Mouse (Mus musculus) MEL (cell line): Measurements from ENCODE around the gene Hacl1. TPM values are rescaled to one million over a fixed set of nuclear protein-coding genes. Genes with fewer than 3 reads are reported as not detected.

Source experiments
- DNase-seq: peaks from one replicate; pipeline ENCODE4 v3.0.0; 2011; ENCODE audit warnings: low read depth, low spot score
- H3K27ac ChIP-seq: 2 replicates; pipeline ENCODE4 v1.5.1; 2012; ENCODE audit warnings: low read depth, mild to moderate bottlenecking, control low read depth, low read length, moderate library complexity; ENCODE audit not compliant: control insufficient read depth
- H3K27me3 ChIP-seq, 2 experiments: fragments of 150-350 bp in 1 of 2; sonication (generic) in 1 of 2; 2 replicates each; pipeline ENCODE4 v1.6.1; 2012; ENCODE audit warnings: low read length in 2 of 2, mild to moderate bottlenecking in 2 of 2, improper control_type of control experiment in 1 of 2, moderate library complexity in 1 of 2; ENCODE audit not compliant: insufficient read depth in 2 of 2, control insufficient read depth in 1 of 2
- H3K36me3 ChIP-seq, 2 experiments: 2 replicates each; pipeline ENCODE4 v1.6.1; 2012 to 2014; ENCODE audit warnings: low read length in 2 of 2, improper control_type of control experiment in 1 of 2, inconsistent platforms in 1 of 2, mild to moderate bottlenecking in 1 of 2; ENCODE audit not compliant: insufficient read depth in 2 of 2, control insufficient read depth in 1 of 2
- H3K4me1 ChIP-seq, 2 experiments: fragments of 150-350 bp in 1 of 2; sonication (generic) in 1 of 2; 2 replicates each; pipeline ENCODE4 v1.6.1; 2012; ENCODE audit warnings: low read length in 2 of 2, improper control_type of control experiment in 1 of 2, mild to moderate bottlenecking in 1 of 2; ENCODE audit not compliant: insufficient read depth in 2 of 2, control insufficient read depth in 1 of 2
- H3K4me3 ChIP-seq, 2 experiments: fragments of 150-350 bp in 1 of 2; sonication (generic) in 1 of 2; 2 replicates each; pipeline ENCODE4 v1.5.1; 2012; ENCODE audit warnings: low read depth in 2 of 2, low read length in 2 of 2, mild to moderate bottlenecking in 2 of 2, moderate library complexity in 2 of 2, control low read depth in 1 of 2, improper control_type of control experiment in 1 of 2; ENCODE audit not compliant: control insufficient read depth in 1 of 2, insufficient read depth in 1 of 2
- H3K79me2 ChIP-seq: 2 replicates; pipeline ENCODE4 v1.6.1; 2012; ENCODE audit warnings: mild to moderate bottlenecking, low read length, moderate library complexity; ENCODE audit not compliant: control insufficient read depth, poor library complexity, insufficient read depth
- H3K9ac ChIP-seq: 2 replicates; pipeline ENCODE4 v1.6.1; 2012; ENCODE audit warnings: low read depth, mild to moderate bottlenecking, control low read depth, low read length, moderate library complexity; ENCODE audit not compliant: control insufficient read depth, poor library complexity, severe bottlenecking
- H3K9me3 ChIP-seq: fragments of 150-350 bp; sonication (generic); replicated peaks from 2 replicates; pipeline ENCODE4 v1.6.1; 2012; ENCODE audit warnings: mild to moderate bottlenecking, low read length, improper control_type of control experiment, moderate library complexity; ENCODE audit not compliant: insufficient read depth
- CHD2 ChIP-seq: IDR thresholded peaks from 2 replicates; pipeline ENCODE4 v1.6.1; 2011; ENCODE audit warnings: low read length, improper control_type of control experiment
- CTCF ChIP-seq, 3 experiments: IDR thresholded peaks in 2 of 3; conservative IDR thresholded peaks in 1 of 3; 2 replicates each; pipeline ENCODE4 v1.5.1; 2011 to 2012; ENCODE audit warnings: low read length in 3 of 3, low read depth in 2 of 3, mild to moderate bottlenecking in 2 of 3, improper control_type of control experiment in 1 of 3, inconsistent platforms in 1 of 3, mixed read lengths in 1 of 3, moderate library complexity in 1 of 3; ENCODE audit not compliant: control insufficient read depth in 1 of 3, insufficient read depth in 1 of 3, poor library complexity in 1 of 3, severe bottlenecking in 1 of 3
- E2F4 ChIP-seq: IDR thresholded peaks from 2 replicates; pipeline ENCODE4 v1.6.1; 2011; ENCODE audit warnings: low read depth, low read length, improper control_type of control experiment, borderline replicate concordance
- EP300 ChIP-seq, 2 experiments: IDR thresholded peaks; 2 replicates each; pipeline ENCODE4 v1.6.1; 2011; ENCODE audit warnings: improper control_type of control experiment in 2 of 2, low read length in 2 of 2, low read depth in 1 of 2, mild to moderate bottlenecking in 1 of 2
- ETS1 ChIP-seq: IDR thresholded peaks from 2 replicates; pipeline ENCODE4 v1.6.1; 2012; ENCODE audit warnings: low read depth, mild to moderate bottlenecking, inconsistent platforms, low read length, improper control_type of control experiment, moderate library complexity
- GABPA ChIP-seq: IDR thresholded peaks from 2 replicates; pipeline ENCODE4 v1.6.1; 2012; ENCODE audit warnings: low read depth, mild to moderate bottlenecking, inconsistent platforms, low read length, improper control_type of control experiment, moderate library complexity
- HCFC1 ChIP-seq: IDR thresholded peaks from 2 replicates; pipeline ENCODE4 v1.6.1; 2012; ENCODE audit warnings: low read depth, mild to moderate bottlenecking, inconsistent platforms, low read length, improper control_type of control experiment, moderate library complexity
- JUND ChIP-seq: IDR thresholded peaks from 2 replicates; pipeline ENCODE4 v1.6.1; 2011; ENCODE audit warnings: low read depth, mild to moderate bottlenecking, improper control_type of control experiment, low read length
- MAFK ChIP-seq: IDR thresholded peaks from 2 replicates; pipeline ENCODE4 v1.6.1; 2011; ENCODE audit warnings: low read depth, mild to moderate bottlenecking, low read length, improper control_type of control experiment, borderline replicate concordance
- MAX ChIP-seq: IDR thresholded peaks from 2 replicates; pipeline ENCODE4 v1.6.1; 2011; ENCODE audit warnings: low read length, improper control_type of control experiment
- MAZ ChIP-seq: IDR thresholded peaks from 2 replicates; pipeline ENCODE4 v1.6.1; 2012; ENCODE audit warnings: low read depth, mild to moderate bottlenecking, inconsistent platforms, low read length, improper control_type of control experiment
- MEF2A ChIP-seq: IDR thresholded peaks from 2 replicates; pipeline ENCODE4 v1.6.1; 2014; ENCODE audit warnings: low read depth, mild to moderate bottlenecking, inconsistent platforms, low read length, improper control_type of control experiment; ENCODE audit not compliant: poor library complexity, insufficient replicate concordance, severe bottlenecking; ENCODE audit errors: extremely low read depth
- MXI1 ChIP-seq: IDR thresholded peaks from 2 replicates; pipeline ENCODE4 v1.6.1; 2011; ENCODE audit warnings: mild to moderate bottlenecking, low read depth, low read length, improper control_type of control experiment
- POLR2A ChIP-seq, 2 experiments: IDR thresholded peaks; 2 replicates each; pipeline ENCODE4 v1.6.1; 2011 to 2012; ENCODE audit warnings: low read length in 2 of 2, mild to moderate bottlenecking in 2 of 2, control low read depth in 1 of 2, improper control_type of control experiment in 1 of 2, low read depth in 1 of 2, moderate library complexity in 1 of 2; ENCODE audit not compliant: control insufficient read depth in 1 of 2, insufficient read depth in 1 of 2, poor library complexity in 1 of 2
- RAD21 ChIP-seq: IDR thresholded peaks from 2 replicates; pipeline ENCODE4 v1.6.1; 2011; ENCODE audit warnings: mild to moderate bottlenecking, low read depth, low read length, improper control_type of control experiment
- SIN3A ChIP-seq: IDR thresholded peaks from 2 replicates; pipeline ENCODE4 v1.6.1; 2012; ENCODE audit warnings: low read length, improper control_type of control experiment, inconsistent platforms
- SMC3 ChIP-seq: IDR thresholded peaks from 2 replicates; pipeline ENCODE4 v1.6.1; 2011; ENCODE audit warnings: low read depth, low read length, improper control_type of control experiment
- TCF12 ChIP-seq: IDR thresholded peaks from 2 replicates; pipeline ENCODE4 v1.6.1; 2014; ENCODE audit warnings: low read depth, mild to moderate bottlenecking, inconsistent platforms, low read length, improper control_type of control experiment, moderate library complexity
- USF2 ChIP-seq, 2 experiments: IDR thresholded peaks; 2 replicates each; pipeline ENCODE4 v1.6.1; 2011 to 2012; ENCODE audit warnings: improper control_type of control experiment in 2 of 2, low read length in 2 of 2, borderline replicate concordance in 1 of 2, inconsistent platforms in 1 of 2, low read depth in 1 of 2, mild to moderate bottlenecking in 1 of 2; ENCODE audit not compliant: insufficient read depth in 1 of 2
- ZC3H11A ChIP-seq: IDR thresholded peaks from 2 replicates; pipeline ENCODE4 v1.6.1; 2012; ENCODE audit warnings: low read depth, mild to moderate bottlenecking, inconsistent platforms, low read length, improper control_type of control experiment
- ZKSCAN1 ChIP-seq: IDR thresholded peaks from 2 replicates; pipeline ENCODE4 v1.6.1; 2012; ENCODE audit warnings: low read depth, mild to moderate bottlenecking, inconsistent platforms, low read length, improper control_type of control experiment, moderate library complexity
- ZNF384 ChIP-seq: IDR thresholded peaks from 2 replicates; pipeline ENCODE4 v1.6.1; 2012; ENCODE audit warnings: low read depth, mild to moderate bottlenecking, inconsistent platforms, low read length, improper control_type of control experiment
- polyA plus RNA-seq, 2 experiments: library from polyadenylated mRNA; stranded (reverse) in 1 of 2; unstranded in 1 of 2; fragments of >175 nt in 1 of 2; fragments of >200 nt in 1 of 2; gene quantifications; 2 replicates each; pipeline versions ENCODE4 v1.2.1 to v1.2.4; 2012; ENCODE audit warnings: low replicate concordance in 2 of 2, low read depth in 1 of 2; ENCODE audit not compliant: insufficient read length in 2 of 2, insufficient read depth in 1 of 2, missing spikeins in 1 of 2
- total RNA-seq: library from RNA; depleted of rRNA; stranded (reverse); fragments of 300-350 nt; gene quantifications from 2 replicates; pipeline ENCODE4 v1.2.3, GENCODE M21; 2012

Gene Hacl1
- total and polyA plus RNA-seq, 3 experiments: 7.7 to 13.3 TPM; not detected in 1

DNA sequence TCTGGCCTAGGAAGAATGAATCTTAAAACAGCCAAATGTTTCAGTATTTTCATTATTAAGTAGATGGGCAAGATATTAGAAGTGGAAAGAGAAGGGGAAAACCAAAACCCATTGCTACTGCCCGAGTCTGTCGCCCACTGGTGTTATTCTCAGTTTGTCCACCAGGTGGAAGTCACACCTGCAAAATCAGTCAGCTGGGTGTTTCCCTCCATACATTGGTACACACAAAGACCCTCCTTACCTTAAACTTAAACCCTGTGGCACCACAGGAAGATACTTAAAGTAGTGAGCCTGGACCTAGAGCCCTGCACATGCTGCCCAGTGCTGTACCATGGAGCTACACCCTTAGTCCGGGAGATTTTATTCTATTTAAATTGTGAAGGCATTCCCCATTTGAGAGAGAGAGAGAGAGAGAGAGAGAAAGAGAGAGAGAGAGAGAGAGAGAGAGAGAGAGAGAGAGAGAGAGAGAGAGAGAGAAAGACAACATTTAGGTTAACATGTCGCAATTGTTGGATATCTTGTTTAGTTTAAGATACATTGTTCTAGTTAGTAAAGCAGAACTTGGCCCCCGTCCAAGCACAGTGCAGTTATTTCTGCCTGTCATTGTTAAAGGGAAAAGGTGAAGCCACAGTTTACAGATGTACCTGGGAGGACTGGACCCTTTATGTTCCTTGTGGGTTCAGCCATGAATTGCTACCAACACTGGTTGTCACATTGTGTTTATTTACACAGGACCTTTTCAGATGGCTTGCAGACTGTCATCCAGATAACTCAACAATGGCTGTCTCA is 16.0 kb upstream of the Hacl1 start:
- Histone ChIP-seq H3K9me3 (no peaks in the 10 kb centered on the region), H3K9ac (peak overlapping the region; percentile 53), H3K36me3 (peaks cover 0 to 33% of the 10 kb centered on the region in 2 experiments; a peak in 2 of 4 replicates), H3K4me3 (peak overlapping the region; percentile 24 to 29; a peak in 2 of 4 replicates), H3K27me3 (no peaks in the 10 kb centered on the region), H3K4me1 (peaks cover 13 to 34% of the 10 kb centered on the region in 2 experiments), H3K27ac (peak overlapping the region; percentile 72), H3K79me2 (peaks cover 7% of the 10 kb centered on the region)
- peak; percentile 68 for TF ChIP-seq SIN3A
- TF ChIP-seq EP300 (IDR thresholded peaks at IDR 0.05; ENCODE audit: low read depth in 1 of 2, low read length in 2 of 2): peak in 1 of 2 experiments; percentile 16; a peak in 1 of 4 replicates
- TF ChIP-seq RAD21: peak; percentile 97
- TF ChIP-seq ETS1: 0 out of 2 replicates have a peak, but pooled peaks have one; percentile 30
- peak; percentile 92 for TF ChIP-seq JUND
- no peak for TF ChIP-seq MEF2A
- 0 out of 2 replicates have a peak, but pooled peaks have one; percentile 25 for TF ChIP-seq ZNF384
- TF ChIP-seq TCF12: 0 out of 2 replicates have a peak, but pooled peaks have one; percentile 20
- TF ChIP-seq SMC3: peak; percentile 95
- peak; percentile 70; the same call in 1 of the 2 replicates for TF ChIP-seq MAZ
- peak; percentile 95 for TF ChIP-seq ZC3H11A
- TF ChIP-seq MXI1: no peak
- no peak for TF ChIP-seq GABPA
- no peak for TF ChIP-seq POLR2A (IDR thresholded peaks at IDR 0.05; ENCODE audit: control insufficient read depth in 1 of 2, insufficient read depth in 1 of 2, low read depth in 1 of 2, low read length in 2 of 2, poor library complexity in 1 of 2)
- TF ChIP-seq MAX: peak; percentile 33; the same call in 1 of the 2 replicates
- peak; percentile 78 to 94 (median 87) for TF ChIP-seq CTCF (IDR thresholded peaks at IDR 0.05 in 2 of 3, conservative IDR thresholded peaks at IDR 0.05 in 1 of 3; ENCODE audit: control insufficient read depth in 1 of 3, insufficient read depth in 1 of 3, low read depth in 2 of 3, low read length in 3 of 3, poor library complexity in 1 of 3, severe bottlenecking in 1 of 3)
- DNase-seq: peak; percentile 89

DNA sequence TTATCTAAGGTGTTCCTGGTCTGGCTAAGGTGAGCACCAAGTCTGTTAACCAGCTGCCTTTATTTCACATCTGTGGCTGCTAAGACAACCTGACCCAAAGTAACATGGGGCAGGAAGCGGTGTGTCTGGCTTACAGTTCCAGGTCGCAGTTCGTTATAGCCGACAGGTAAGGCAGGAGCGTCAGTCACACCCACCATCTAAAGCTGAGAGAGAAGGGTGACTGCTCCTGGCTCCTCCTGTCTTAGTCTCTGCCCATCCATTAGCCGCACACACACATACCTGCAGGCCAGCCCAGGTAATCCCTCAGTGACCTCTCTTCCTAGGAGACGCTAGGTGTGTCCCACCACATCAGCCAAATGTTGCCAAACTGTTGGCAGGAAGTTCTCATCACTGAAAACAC is 15.3 kb upstream of the Hacl1 start:
- DNase-seq: no peak
- H3K9ac ChIP-seq: peak overlapping the region; percentile 9; the same call in 1 of the 2 replicates
- H3K27me3 ChIP-seq: no peaks in the 10 kb centered on the region
- no peak for TF ChIP-seq EP300 (IDR thresholded peaks at IDR 0.05; ENCODE audit: low read depth in 1 of 2, low read length in 2 of 2)
- no peak for TF ChIP-seq MXI1
- TF ChIP-seq USF2 (IDR thresholded peaks at IDR 0.05; ENCODE audit: borderline replicate concordance in 1 of 2, insufficient read depth in 1 of 2, low read depth in 1 of 2, low read length in 2 of 2): no peak
- no peak for TF ChIP-seq CHD2
- no peak for TF ChIP-seq ETS1
- TF ChIP-seq MAFK: no peak
- no peak for TF ChIP-seq MAX
- TF ChIP-seq ZC3H11A: no peak
- TF ChIP-seq MEF2A: no peak
- no peak for TF ChIP-seq ZKSCAN1
- TF ChIP-seq HCFC1: no peak
- TF ChIP-seq E2F4: no peak
- peaks cover 13 to 37% of the 10 kb centered on the region in 2 experiments for H3K4me1 ChIP-seq
- H3K27ac ChIP-seq: peak overlapping the region; percentile 36
- peaks cover 0 to 34% of the 10 kb centered on the region in 2 experiments; a peak in 2 of 4 replicates for H3K36me3 ChIP-seq
- H3K9me3 ChIP-seq: no peaks in the 10 kb centered on the region
- peaks cover 7% of the 10 kb centered on the region for H3K79me2 ChIP-seq
- H3K4me3 ChIP-seq: no peak overlapping the region
